Mouse (Mus musculus): ENCODE measurements around the gene Rap1gap. TPM values are rescaled to one million over a fixed set of nuclear protein-coding genes. Genes with fewer than 3 reads are reported as not detected.
A peak's percentile ranks its signal among the peaks of the same experiment; 100 is the strongest.

Gene Rap1gap
- total RNA-seq, 2 experiments from 2014 or later = not detected

GRCm38 (mm10) chr4:137732361-137732760 lies 67.8 kb downstream of the Rap1gap start:
- ATAC-seq (replicated peaks; ENCODE audit: low FRiP score, poor library complexity, severe bottlenecking) = no peak

GRCm38 (mm10) chr4:137732962-137733361 lies 68.4 kb downstream of the Rap1gap start:
- ATAC-seq (replicated peaks; ENCODE audit: low FRiP score, poor library complexity, severe bottlenecking) = no peak

GRCm38 (mm10) chr4:137733459-137733858 lies 68.9 kb downstream of the Rap1gap start:
- no peak for ATAC-seq (replicated peaks; ENCODE audit: low FRiP score, poor library complexity, severe bottlenecking)

GRCm38 (mm10) chr4:137736220-137736701 lies 71.7 kb downstream of the Rap1gap start:
- no peak for ATAC-seq (replicated peaks; ENCODE audit: low FRiP score, poor library complexity, severe bottlenecking)

GRCm38 (mm10) chr4:137737760-137738159 lies 73.2 kb downstream of the Rap1gap start:
- ATAC-seq (replicated peaks; ENCODE audit: low FRiP score, poor library complexity, severe bottlenecking) = no peak

GRCm38 (mm10) chr4:137739151-137739923 lies 74.8 kb downstream of the Rap1gap start:
- ATAC-seq (replicated peaks; ENCODE audit: low FRiP score, poor library complexity, severe bottlenecking) = no peak

- no peak for ATAC-seq (replicated peaks; ENCODE audit: low FRiP score, poor library complexity, severe bottlenecking)
Measured at GRCm38 (mm10) chr4:137740350-137740749, 75.8 kb downstream of the Rap1gap start.

GRCm38 (mm10) chr4:137743791-137744190 lies 79.3 kb downstream of the Rap1gap start:
- no peak for ATAC-seq (replicated peaks; ENCODE audit: low FRiP score, poor library complexity, severe bottlenecking)

GRCm38 (mm10) chr4:137744433-137744918 lies 80.0 kb downstream of the Rap1gap start:
- ATAC-seq (replicated peaks; ENCODE audit: low FRiP score, poor library complexity, severe bottlenecking) = 0 out of 2 replicates have a peak, but pooled peaks have one; percentile 20

- no peak for ATAC-seq (replicated peaks; ENCODE audit: low FRiP score, poor library complexity, severe bottlenecking)
Measured at GRCm38 (mm10) chr4:137747091-137747490, 82.6 kb downstream of the Rap1gap start.

- ATAC-seq (replicated peaks; ENCODE audit: low FRiP score, poor library complexity, severe bottlenecking) = no peak
Measured at GRCm38 (mm10) chr4:137747590-137747989, 83.1 kb downstream of the Rap1gap start.

GRCm38 (mm10) chr4:137748726-137749125 lies 84.2 kb downstream of the Rap1gap start:
- ATAC-seq (replicated peaks; ENCODE audit: low FRiP score, poor library complexity, severe bottlenecking) = no peak

- no peak for ATAC-seq (replicated peaks; ENCODE audit: low FRiP score, poor library complexity, severe bottlenecking)
Measured at GRCm38 (mm10) chr4:137749680-137750079, 85.2 kb downstream of the Rap1gap start.

- ATAC-seq (replicated peaks; ENCODE audit: low FRiP score, poor library complexity, severe bottlenecking) = no peak
Measured at GRCm38 (mm10) chr4:137750121-137750520, 85.6 kb downstream of the Rap1gap start.

GRCm38 (mm10) chr4:137751310-137751709 lies 86.8 kb downstream of the Rap1gap start:
- ATAC-seq (replicated peaks; ENCODE audit: low FRiP score, poor library complexity, severe bottlenecking) = peak; percentile 88

- peak; percentile 50 for ATAC-seq (replicated peaks; ENCODE audit: low FRiP score, poor library complexity, severe bottlenecking)
Measured at GRCm38 (mm10) chr4:137751717-137752116, 87.2 kb downstream of the Rap1gap start.

GRCm38 (mm10) chr4:137752471-137752870 lies 87.9 kb downstream of the Rap1gap start:
- ATAC-seq (replicated peaks; ENCODE audit: low FRiP score, poor library complexity, severe bottlenecking) = no peak

- no peak for ATAC-seq (replicated peaks; ENCODE audit: low FRiP score, poor library complexity, severe bottlenecking)
Measured at GRCm38 (mm10) chr4:137753199-137753598, 88.7 kb downstream of the Rap1gap start.

- no peak for ATAC-seq (replicated peaks; ENCODE audit: low FRiP score, poor library complexity, severe bottlenecking)
Measured at GRCm38 (mm10) chr4:137754446-137754845, 89.9 kb downstream of the Rap1gap start.

GRCm38 (mm10) chr4:137762886-137763285 lies 98.4 kb downstream of the Rap1gap start:
- no peak for ATAC-seq (replicated peaks; ENCODE audit: low FRiP score, poor library complexity, severe bottlenecking)

- no peak for ATAC-seq (replicated peaks; ENCODE audit: low FRiP score, poor library complexity, severe bottlenecking)
Measured at GRCm38 (mm10) chr4:137763920-137764495, 99.5 kb downstream of the Rap1gap start.

All from erythroid progenitor cell, adult 5-6 weeks (primary cell).